Mouse (Mus musculus): ENCODE results near the gene Ano6. TPM values are rescaled to one million over a fixed set of nuclear protein-coding genes. Genes with fewer than 3 reads are reported as not detected.

Ano6 gene
- polyA plus RNA-seq, 1 experiment from 2014 or later: 6.9 TPM

- WGBS (ENCODE audit: insufficient replicate concordance): 84% methylated on average over 8 of the region's 9 CpGs
- no peak overlapping the region for H3K27ac ChIP-seq (ENCODE audit: low read depth)
- H3K4me3 ChIP-seq (ENCODE audit: low read depth, low read length): no peak overlapping the region
- no peaks in the 10 kb centered on the region; the same call in 1 of the 2 replicates for H3K4me1 ChIP-seq (ENCODE audit: insufficient read depth)
- no peak for ATAC-seq
- no peaks in the 10 kb centered on the region for H3K27me3 ChIP-seq (ENCODE audit: insufficient read depth, low read length)
- H3K9ac ChIP-seq (replicated peaks): no peak overlapping the region
- no peaks in the 10 kb centered on the region for H3K36me3 ChIP-seq (replicated peaks; ENCODE audit: insufficient read depth, low read length)
- H3K4me2 ChIP-seq (ENCODE audit: low read depth, low read length): no peak overlapping the region
- H3K9me3 ChIP-seq (ENCODE audit: low read length): no peaks in the 10 kb centered on the region
- no peak for DNase-seq
- TF ChIP-seq CTCF (IDR thresholded peaks at IDR 0.05; ENCODE audit: low read depth) (no peak), EP300 (IDR thresholded peaks at IDR 0.05; ENCODE audit: low read depth) (no peak)
Measured at GRCm38 (mm10) chr15:95819249-95820035, 28.8 kb downstream of the Ano6 start.

- H3K4me3 ChIP-seq (ENCODE audit: low read depth, low read length): no peak overlapping the region
- DNase-seq: no peak
- no peaks in the 10 kb centered on the region; the same call in 1 of the 2 replicates for H3K4me1 ChIP-seq (ENCODE audit: insufficient read depth)
- TF ChIP-seq CTCF (IDR thresholded peaks at IDR 0.05; ENCODE audit: low read depth): no peak
- no peak for TF ChIP-seq EP300 (IDR thresholded peaks at IDR 0.05; ENCODE audit: low read depth)
- H3K36me3 ChIP-seq (replicated peaks; ENCODE audit: insufficient read depth, low read length): 0 out of 2 replicates have a peak, but pooled peaks cover 4% of the 10 kb centered on the region
- H3K9ac ChIP-seq (replicated peaks): no peak overlapping the region
- no peak for ATAC-seq
- H3K27ac ChIP-seq (ENCODE audit: low read depth): no peak overlapping the region
- H3K27me3 ChIP-seq (ENCODE audit: insufficient read depth, low read length): no peaks in the 10 kb centered on the region
- H3K4me2 ChIP-seq (ENCODE audit: low read depth, low read length): no peak overlapping the region
- 84% methylated on average over 11 of the region's 12 CpGs for WGBS (ENCODE audit: insufficient replicate concordance)
- no peaks in the 10 kb centered on the region for H3K9me3 ChIP-seq (ENCODE audit: low read length)
Measured at GRCm38 (mm10) chr15:95820142-95820541, 29.5 kb downstream of the Ano6 start.

- 82% methylated on average over 9 of the region's 9 CpGs for WGBS (ENCODE audit: insufficient replicate concordance)
Measured at GRCm38 (mm10) chr15:95820678-95821077, 30.0 kb downstream of the Ano6 start.

DNA sequence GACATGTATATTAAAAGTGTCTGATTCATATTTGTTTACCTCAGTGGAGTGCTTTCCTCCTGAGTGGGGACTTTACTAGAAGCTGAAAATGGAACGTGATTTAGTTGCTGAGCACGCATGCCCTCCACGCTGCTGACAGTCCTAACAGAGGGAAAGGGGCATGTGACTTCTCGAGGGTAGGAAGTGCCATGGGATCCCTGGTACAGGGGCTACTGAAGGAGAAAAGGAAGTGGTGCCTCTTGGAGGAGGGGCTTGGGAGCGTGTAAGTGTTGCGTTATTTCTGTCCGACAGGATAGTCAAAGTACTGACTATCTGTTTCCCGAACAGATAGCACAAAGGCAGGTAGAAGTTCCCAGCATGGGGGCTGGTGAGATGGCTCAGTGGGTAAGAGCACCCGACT is 31.5 kb downstream of the Ano6 start:
- Histone ChIP-seq H3K4me2 (ENCODE audit: low read depth, low read length) (no peak overlapping the region), H3K36me3 (replicated peaks; ENCODE audit: insufficient read depth, low read length) (0 out of 2 replicates have a peak, but pooled peaks cover 4% of the 10 kb centered on the region), H3K4me1 (ENCODE audit: insufficient read depth) (no peaks in the 10 kb centered on the region), H3K9ac (replicated peaks) (no peak overlapping the region), H3K9me3 (ENCODE audit: low read length) (no peaks in the 10 kb centered on the region), H3K27ac (ENCODE audit: low read depth) (no peak overlapping the region), H3K27me3 (ENCODE audit: insufficient read depth, low read length) (no peaks in the 10 kb centered on the region), H3K4me3 (ENCODE audit: low read depth, low read length) (no peak overlapping the region)
- peak; percentile 62 for ATAC-seq
- 42% methylated on average over 9 of the region's 9 CpGs for WGBS (ENCODE audit: insufficient replicate concordance)
- no peak for DNase-seq
- TF ChIP-seq EP300 (IDR thresholded peaks at IDR 0.05; ENCODE audit: low read depth): no peak
- TF ChIP-seq CTCF (IDR thresholded peaks at IDR 0.05; ENCODE audit: low read depth): no peak

More at GRCm38 (mm10) chr15:95820678-95821077, 30.0 kb downstream of the Ano6 start:
- no peak for DNase-seq
- Histone ChIP-seq H3K9ac (replicated peaks) (no peak overlapping the region), H3K4me1 (ENCODE audit: insufficient read depth) (no peaks in the 10 kb centered on the region; the same call in 1 of the 2 replicates), H3K9me3 (ENCODE audit: low read length) (no peaks in the 10 kb centered on the region), H3K36me3 (replicated peaks; ENCODE audit: insufficient read depth, low read length) (0 out of 2 replicates have a peak, but pooled peaks cover 4% of the 10 kb centered on the region), H3K27me3 (ENCODE audit: insufficient read depth, low read length) (no peaks in the 10 kb centered on the region), H3K27ac (ENCODE audit: low read depth) (no peak overlapping the region), H3K4me3 (ENCODE audit: low read depth, low read length) (no peak overlapping the region), H3K4me2 (ENCODE audit: low read depth, low read length) (no peak overlapping the region)
- no peak for ATAC-seq
- no peak for TF ChIP-seq CTCF (IDR thresholded peaks at IDR 0.05; ENCODE audit: low read depth)
- TF ChIP-seq EP300 (IDR thresholded peaks at IDR 0.05; ENCODE audit: low read depth): no peak

DNA sequence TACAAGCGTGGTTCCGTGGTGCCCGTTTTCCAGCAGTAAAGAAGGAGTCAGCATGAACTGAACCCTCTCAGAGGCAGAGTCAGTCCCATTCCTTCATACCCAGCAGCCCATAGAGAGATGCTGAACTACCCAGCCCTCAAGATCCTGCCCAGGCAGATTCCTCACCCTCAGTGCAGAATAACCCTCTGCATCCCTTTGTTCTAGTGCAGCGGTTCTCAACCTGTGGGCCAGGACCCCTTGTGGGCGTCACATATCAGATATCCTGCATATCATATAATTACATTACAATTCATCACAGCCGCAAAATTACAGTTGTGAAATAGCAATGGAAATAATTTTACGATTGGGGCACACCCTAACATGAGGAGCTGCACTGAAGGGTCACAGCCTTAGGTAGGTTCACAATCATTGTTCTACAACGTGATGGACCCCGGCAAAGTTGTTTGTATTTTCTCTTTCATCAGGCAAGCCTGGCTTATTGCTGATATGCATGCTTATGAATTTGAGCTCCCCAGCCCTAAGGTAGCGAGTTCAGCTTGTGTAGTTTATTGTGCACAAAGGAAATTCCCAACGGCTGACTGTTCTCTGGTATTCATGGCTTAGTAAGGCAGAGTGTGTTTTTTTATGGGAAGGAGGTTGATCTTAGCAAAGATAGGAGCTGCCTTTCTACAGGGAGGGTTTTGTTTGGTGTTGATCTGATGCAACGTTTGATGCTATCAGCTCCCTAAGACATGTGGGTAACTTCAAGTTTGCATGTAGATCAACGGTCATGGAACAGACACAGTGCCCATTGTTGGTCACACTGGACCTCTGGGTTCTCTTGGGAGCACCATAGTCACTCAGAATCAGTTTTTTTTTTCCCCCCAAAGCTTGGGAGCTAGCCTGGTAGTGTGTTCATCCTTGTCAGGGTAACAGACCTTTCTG is 33.0 kb downstream of the Ano6 start:
- WGBS (ENCODE audit: insufficient replicate concordance): 76% methylated on average over 13 of the region's 13 CpGs
- no peak for TF ChIP-seq CTCF (IDR thresholded peaks at IDR 0.05; ENCODE audit: low read depth)
- TF ChIP-seq EP300 (IDR thresholded peaks at IDR 0.05; ENCODE audit: low read depth): no peak
- ATAC-seq: no peak

DNA sequence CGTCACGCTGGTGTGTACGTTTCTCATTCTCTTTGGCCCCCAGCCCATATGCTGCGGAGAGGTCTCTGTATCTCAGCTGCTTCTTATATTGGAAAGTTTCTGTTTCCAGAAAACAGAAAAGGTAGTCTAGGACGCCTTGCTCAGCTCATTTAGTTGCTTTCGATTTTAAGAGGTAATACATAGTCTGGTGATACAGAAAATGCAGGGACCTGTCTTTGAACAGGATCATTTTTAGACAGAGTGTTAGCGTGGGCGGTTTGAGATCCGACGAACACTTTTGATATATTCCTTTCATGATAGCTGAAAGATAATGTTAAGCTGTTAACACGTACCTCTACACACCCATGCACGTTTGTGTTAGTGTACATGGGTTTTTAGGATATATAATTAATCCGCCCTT is 35.9 kb downstream of the Ano6 start:
- TF ChIP-seq EP300 (IDR thresholded peaks at IDR 0.05; ENCODE audit: low read depth): no peak
- no peak for TF ChIP-seq CTCF (IDR thresholded peaks at IDR 0.05; ENCODE audit: low read depth)
- Histone ChIP-seq H3K27ac (ENCODE audit: low read depth) (no peak overlapping the region), H3K4me3 (ENCODE audit: low read depth, low read length) (no peak overlapping the region), H3K4me2 (ENCODE audit: low read depth, low read length) (no peak overlapping the region), H3K9me3 (ENCODE audit: low read length) (no peaks in the 10 kb centered on the region), H3K27me3 (ENCODE audit: insufficient read depth, low read length) (no peaks in the 10 kb centered on the region), H3K9ac (replicated peaks) (no peak overlapping the region), H3K36me3 (replicated peaks; ENCODE audit: insufficient read depth, low read length) (0 out of 2 replicates have a peak, but pooled peaks cover 4% of the 10 kb centered on the region), H3K4me1 (ENCODE audit: insufficient read depth) (peaks cover 9% of the 10 kb centered on the region)
- 80% methylated on average over 13 of the region's 13 CpGs for WGBS (ENCODE audit: insufficient replicate concordance)
- DNase-seq (no peak), ATAC-seq (no peak)

More for the DNA sequence above, 33.0 kb downstream of the Ano6 start:
- H3K9me3 ChIP-seq (ENCODE audit: low read length): no peaks in the 10 kb centered on the region
- no peak overlapping the region for H3K4me3 ChIP-seq (ENCODE audit: low read depth, low read length)
- no peaks in the 10 kb centered on the region for H3K27me3 ChIP-seq (ENCODE audit: insufficient read depth, low read length)
- H3K4me1 ChIP-seq (ENCODE audit: insufficient read depth): peaks cover 2% of the 10 kb centered on the region
- H3K27ac ChIP-seq (ENCODE audit: low read depth): no peak overlapping the region
- no peak for DNase-seq
- no peak overlapping the region for H3K4me2 ChIP-seq (ENCODE audit: low read depth, low read length)
- no peak overlapping the region for H3K9ac ChIP-seq (replicated peaks)
- H3K36me3 ChIP-seq (replicated peaks; ENCODE audit: insufficient read depth, low read length): 0 out of 2 replicates have a peak, but pooled peaks cover 4% of the 10 kb centered on the region
